Mouse (Mus musculus) CD8-positive naive resting alpha-beta T cell, adult 2 months (primary cell): ENCODE data around the gene Capzb.

Source experiments
- DNase-seq, 2 experiments: peaks; one replicate each; pipeline ENCODE4 v3.0.0; 2022; ENCODE audit warnings: low read depth in 2 of 2, low spot score in 2 of 2

Gene Capzb

DNA sequence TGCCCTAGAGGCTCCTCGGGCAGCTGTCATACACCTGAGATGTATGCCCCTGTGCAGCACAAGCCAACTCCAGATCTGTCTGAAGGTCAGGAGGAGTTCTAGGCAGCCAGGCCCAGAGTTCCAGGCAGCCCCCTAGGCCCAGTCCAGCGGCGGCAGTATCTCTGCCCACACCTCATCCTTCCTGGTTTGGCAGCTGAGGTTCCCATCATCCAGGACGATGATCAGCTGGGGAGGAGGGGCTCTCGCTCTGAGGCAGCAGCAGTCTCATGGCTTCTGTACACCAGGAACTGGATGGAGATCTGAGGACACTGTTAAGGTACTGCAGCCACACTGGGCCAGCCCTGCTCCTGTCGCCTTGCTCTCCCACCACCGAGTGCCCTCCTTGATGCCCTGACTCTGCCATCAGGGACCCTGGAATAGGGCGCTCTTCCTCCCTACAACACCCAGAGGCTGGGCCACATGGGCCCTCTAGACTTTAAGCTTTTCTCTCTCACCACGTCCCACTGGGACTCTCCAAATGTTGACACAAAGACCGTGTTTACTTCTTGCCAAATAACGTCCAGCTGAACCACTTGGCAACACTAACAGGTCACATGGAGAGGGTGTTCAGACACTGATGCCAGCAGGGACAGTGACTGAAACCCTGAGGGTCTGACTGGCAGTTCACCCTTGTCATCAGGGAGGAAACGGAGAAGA lies 106.1 kb downstream of the Capzb start:
- no peak for DNase-seq

GRCm38 (mm10) chr4:139301780-139302179 lies 109.1 kb downstream of the Capzb start:
- no peak for DNase-seq

DNA sequence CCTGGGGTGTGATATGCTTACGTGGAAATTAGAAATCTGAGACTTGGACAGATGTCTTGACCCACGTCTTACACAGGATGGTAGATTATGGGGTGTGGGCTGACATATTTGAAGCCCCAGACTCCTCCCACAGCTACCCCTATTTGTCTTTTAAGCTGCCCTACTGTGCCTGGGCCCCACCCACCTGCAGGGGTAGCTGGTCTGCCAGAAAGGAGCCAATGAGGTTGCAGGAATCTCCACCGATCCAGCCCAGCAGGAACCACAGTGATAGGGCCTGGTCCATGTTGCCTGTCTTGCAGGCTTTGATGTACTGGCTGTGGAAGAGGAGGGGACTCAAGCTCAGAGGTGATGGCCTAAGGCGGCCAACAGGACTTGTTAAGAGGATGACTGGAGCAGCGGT lies 109.5 kb downstream of the Capzb start:
- no peak for DNase-seq

DNA sequence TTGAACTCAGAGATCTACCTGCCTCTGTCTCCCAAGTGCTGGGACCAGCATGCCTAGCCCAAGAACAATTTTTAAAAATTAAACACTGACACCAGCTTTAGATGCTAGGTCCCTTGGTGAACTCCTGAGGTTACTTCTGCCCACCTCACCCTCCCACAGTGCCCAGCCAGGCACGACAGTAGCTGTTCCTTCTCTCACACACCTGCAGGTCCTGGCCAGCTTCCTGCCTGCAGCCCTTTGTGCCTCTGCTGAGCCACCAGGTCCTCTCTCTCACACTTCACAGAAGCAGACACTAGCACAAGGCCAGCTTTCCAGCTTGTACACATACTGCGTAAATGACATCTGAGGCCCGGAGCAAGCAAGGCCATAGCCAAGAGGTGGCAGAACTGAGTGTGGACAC lies 112.8 kb downstream of the Capzb start:
- no peak for DNase-seq

- DNase-seq: no peak
Observed at GRCm38 (mm10) chr4:139307916-139308315, 115.2 kb downstream of the Capzb start.

- no peak for DNase-seq
Observed at GRCm38 (mm10) chr4:139309651-139310050, 117.0 kb downstream of the Capzb start.

- DNase-seq: peak; percentile 95 to 99
Observed at GRCm38 (mm10) chr4:139310171-139310898, 117.6 kb downstream of the Capzb start, which contains the start of the genes Pqlc2 and Akr7a5. TSS of gene Pqlc2 (minus strand) at chr4:139310708. TSS of gene Akr7a5 (plus strand) at chr4:139310744.

DNA sequence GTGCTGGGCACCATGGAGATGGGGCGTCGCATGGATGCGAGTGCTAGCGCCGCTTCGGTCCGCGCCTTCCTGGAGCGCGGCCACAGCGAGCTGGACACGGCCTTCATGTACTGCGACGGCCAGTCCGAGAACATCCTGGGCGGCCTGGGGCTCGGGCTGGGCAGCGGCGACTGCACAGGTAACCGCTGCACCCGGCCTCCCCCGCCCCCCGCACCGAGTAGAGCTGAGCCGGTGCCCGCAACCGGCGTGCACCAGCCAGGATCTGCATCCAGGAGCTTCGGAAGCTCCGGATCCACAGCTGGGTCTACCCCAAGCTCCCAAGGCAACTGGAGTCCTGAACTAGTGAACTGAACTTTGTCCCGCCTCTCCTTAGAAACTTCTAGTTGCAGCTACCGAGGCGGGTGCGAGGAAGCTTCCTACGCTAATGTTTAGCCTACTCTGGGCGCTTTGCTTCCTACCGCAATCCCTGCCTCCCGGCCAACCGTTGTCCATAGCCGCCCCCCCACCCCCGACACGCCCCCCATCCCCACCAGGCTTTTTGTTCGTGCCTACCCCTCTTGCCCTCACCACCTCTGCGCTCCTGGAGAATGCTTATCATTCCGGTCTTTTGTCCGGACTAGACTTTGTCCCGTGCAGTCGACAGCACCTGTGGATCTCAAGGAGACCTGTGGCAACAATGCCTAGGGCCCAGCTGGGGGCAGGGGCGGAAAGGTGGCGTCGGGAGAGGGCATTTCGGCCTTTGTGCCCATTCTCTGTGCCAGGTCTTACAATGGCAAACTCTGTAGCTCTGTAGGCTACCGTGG lies 118.4 kb downstream of the Capzb start:
- DNase-seq: no peak

GRCm38 (mm10) chr4:139311707-139312106 lies 119.0 kb downstream of the Capzb start:
- DNase-seq: no peak

- peak; percentile 48 to 66 for DNase-seq
Observed at GRCm38 (mm10) chr4:139312632-139313031, 119.9 kb downstream of the Capzb start.

- DNase-seq: no peak
Observed at GRCm38 (mm10) chr4:139318449-139318848, 125.8 kb downstream of the Capzb start.

- no peak for DNase-seq
Observed at GRCm38 (mm10) chr4:139319740-139320139, 127.0 kb downstream of the Capzb start.

- peak; percentile 67 to 80 for DNase-seq
Observed at GRCm38 (mm10) chr4:139330605-139331004, 137.9 kb downstream of the Capzb start.

- no peak for DNase-seq
Observed at GRCm38 (mm10) chr4:139334631-139335295, 142.1 kb downstream of the Capzb start.

DNA sequence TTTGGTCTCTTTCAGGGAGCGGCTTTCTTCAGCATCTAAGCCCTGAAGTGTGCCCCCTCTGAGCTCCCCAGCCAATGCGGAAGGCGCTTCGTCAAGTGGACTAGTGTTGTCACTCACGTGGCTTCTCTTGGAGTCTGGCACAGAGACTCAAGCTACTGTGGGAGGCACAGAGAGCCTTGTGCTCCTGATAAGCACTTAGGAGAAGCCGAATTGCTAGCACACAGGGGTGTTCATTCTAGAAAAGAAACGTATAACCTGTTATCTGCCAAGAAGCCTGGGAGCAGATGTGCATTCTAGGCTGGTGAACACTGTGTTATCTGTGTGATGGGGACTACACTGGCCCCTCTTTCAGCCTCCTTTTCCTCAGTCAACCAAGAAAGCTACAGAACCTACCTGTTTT lies 142.8 kb downstream of the Capzb start:
- DNase-seq: no peak

DNA sequence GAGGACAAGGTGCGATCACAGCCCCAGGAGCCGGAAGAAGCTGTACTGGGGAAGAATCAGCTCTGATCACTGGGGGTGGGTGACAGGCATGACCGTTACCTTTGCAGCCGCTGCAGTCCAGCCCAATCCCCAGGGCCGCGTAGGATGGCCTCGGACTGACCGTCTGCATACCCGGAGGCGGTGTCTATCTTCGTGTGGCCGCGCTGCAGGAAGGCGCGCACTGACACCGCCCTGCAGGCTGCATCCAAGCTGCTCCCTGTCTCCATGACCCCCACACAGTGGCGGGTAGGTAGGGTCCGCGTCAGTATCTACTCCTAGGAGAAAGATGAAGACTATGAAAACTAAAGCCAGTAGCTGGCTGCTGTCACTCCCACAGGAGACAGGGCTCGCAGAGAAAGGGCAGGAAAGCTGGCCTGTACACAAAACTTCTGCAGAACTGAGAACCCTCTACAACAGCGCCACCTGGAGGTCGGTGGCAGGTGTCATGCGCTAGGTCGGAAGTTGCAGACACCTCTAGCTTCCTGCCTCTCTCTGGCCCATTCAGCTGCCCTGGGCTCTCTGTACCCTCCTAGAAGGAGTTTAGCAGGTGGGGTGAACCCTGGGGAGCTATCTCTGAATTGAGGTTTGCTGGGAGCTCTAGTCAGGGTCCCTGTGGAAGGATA lies 144.3 kb downstream of the Capzb start:
- peak; percentile 67 to 74 for DNase-seq

DNA sequence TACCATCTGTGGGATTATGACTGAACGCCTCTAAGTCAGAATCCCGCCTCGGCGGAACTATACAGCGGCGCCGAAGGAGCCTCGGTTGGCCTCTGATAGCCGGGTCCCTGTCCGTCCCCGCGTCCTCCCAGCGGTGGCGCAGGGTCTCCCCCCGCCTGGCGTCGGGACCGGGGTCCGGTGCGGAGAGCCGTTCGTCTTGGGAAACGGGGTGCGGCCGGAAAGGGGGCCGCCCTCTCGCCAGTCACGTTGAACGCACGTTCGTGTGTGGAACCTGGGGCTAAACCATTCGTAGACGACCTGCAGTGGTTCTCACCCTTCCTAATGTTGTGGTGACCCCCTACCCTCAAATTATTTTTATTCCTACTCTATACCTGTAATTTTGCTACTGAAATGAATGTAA lies 145.4 kb downstream of the Capzb start:
- no peak for DNase-seq

GRCm38 (mm10) chr4:139340835-139341234 lies 148.1 kb downstream of the Capzb start:
- DNase-seq: no peak
